Mouse (Mus musculus) sigmoid colon, adult 10 weeks (tissue): ENCODE measurements around the gene Ccdc36. TPM values are rescaled to one million over a fixed set of nuclear protein-coding genes. Genes with fewer than 3 reads are reported as not detected.

Experiments used
- polyA plus RNA-seq: library from polyadenylated mRNA; stranded (reverse); fragments of 350-450 nt; fragmentation: Illumina TruSeq; extraction: RNeasy Lipid Tissue Mini Kit (QIAGEN cat#74804); gene quantifications from one replicate; pipeline ENCODE4 v1.2.3, GENCODE M21; 2014; ENCODE audit warnings: low read depth, low replicate concordance

The Ccdc36 gene
- not detected for polyA plus RNA-seq

GRCm38 (mm10) chr9:108428384-108428783 is at the start of gene Ccdc36:
Gene Ccdc36, minus strand, starts transcription at chr9:108428484.

GRCm38 (mm10) chr9:108461181-108461631 is 32.9 kb upstream of the Ccdc36 start, which contains the start of gene Klhdc8b:
Gene Klhdc8b, minus strand, starts transcription at chr9:108461581.

GRCm38 (mm10) chr9:108460319-108461178 is 32.3 kb upstream of the Ccdc36 start, which contains the start of gene Ccdc71:
Gene Ccdc71, plus strand, starts transcription at chr9:108460527.

GRCm38 (mm10) chr9:108436182-108436581 is 7.9 kb upstream of the Ccdc36 start, which contains the start of gene BC048562:
Gene BC048562, plus strand, starts transcription at chr9:108436482.

GRCm38 (mm10) chr9:108392676-108393075 is 35.6 kb downstream of the Ccdc36 start, which contains the start of gene 1700102P08Rik:
Gene 1700102P08Rik, plus strand, starts transcription at chr9:108392805.

Other genes starting within 250 kb of the Ccdc36 start
- 0.79 TPM for gene Bsn, start 238.1 kb downstream of the Ccdc36 start, polyA plus RNA-seq
- 38.0 TPM for gene Dag1, start 164.5 kb downstream of the Ccdc36 start, polyA plus RNA-seq
- gene Nicn1, start 138.1 kb downstream of the Ccdc36 start, polyA plus RNA-seq = 13.2 TPM
- 4.4 TPM for gene Amt, start 131.6 kb downstream of the Ccdc36 start, polyA plus RNA-seq
- gene Rhoa, start 122.4 kb downstream of the Ccdc36 start, polyA plus RNA-seq = 568 TPM
- gene Tcta, start 122.3 kb downstream of the Ccdc36 start, polyA plus RNA-seq = 19.7 TPM
- 14.4 TPM for gene Gpx1, start 89.6 kb downstream of the Ccdc36 start, polyA plus RNA-seq
- gene Usp4, start 80.6 kb downstream of the Ccdc36 start, polyA plus RNA-seq = 72.3 TPM
- 1.5 TPM for gene 1700102P08Rik, start 35.7 kb downstream of the Ccdc36 start, polyA plus RNA-seq
- not detected for gene BC048562, start 8.0 kb upstream of the Ccdc36 start, polyA plus RNA-seq
- gene Ccdc71, start 32.0 kb upstream of the Ccdc36 start, polyA plus RNA-seq = 4.0 TPM
- 1.5 TPM for gene Klhdc8b, start 33.1 kb upstream of the Ccdc36 start, polyA plus RNA-seq
- 5.1 TPM for gene Lamb2, start 51.3 kb upstream of the Ccdc36 start, polyA plus RNA-seq
- 12.2 TPM for gene Usp19, start 62.1 kb upstream of the Ccdc36 start, polyA plus RNA-seq
- 103 TPM for gene Qars, start 79.2 kb upstream of the Ccdc36 start, polyA plus RNA-seq
- 57.5 TPM for gene Qrich1, start 88.3 kb upstream of the Ccdc36 start, polyA plus RNA-seq
- 31.5 TPM for gene Impdh2, start 131.8 kb upstream of the Ccdc36 start, polyA plus RNA-seq
- gene Ndufaf3, start 138.9 kb upstream of the Ccdc36 start, polyA plus RNA-seq = 2.2 TPM
- gene Dalrd3, start 141.4 kb upstream of the Ccdc36 start, polyA plus RNA-seq = 3.3 TPM
- gene Wdr6, start 150.3 kb upstream of the Ccdc36 start, polyA plus RNA-seq = 1.4 TPM
- not detected for gene P4htm, start 169.2 kb upstream of the Ccdc36 start, polyA plus RNA-seq
- gene Arih2, start 220.9 kb upstream of the Ccdc36 start, polyA plus RNA-seq = 70.6 TPM
- 204 TPM for gene Slc25a20, start 233.6 kb upstream of the Ccdc36 start, polyA plus RNA-seq